Mouse (Mus musculus): ENCODE measurements around the gene Mllt3.

GRCm38 (mm10) chr4:87819182-87819581 lies 214.0 kb downstream of the Mllt3 start:
- TF ChIP-seq CTCF (IDR thresholded peaks at IDR 0.05; ENCODE audit: control insufficient read depth, insufficient read depth, low read length), result no peak
- no peak for TF ChIP-seq POLR2A (IDR thresholded peaks at IDR 0.05; ENCODE audit: borderline replicate concordance, control insufficient read depth, low read depth, low read length)
